Mouse (Mus musculus): ENCODE measurements at regions not wholly inside any gene's neighbourhood (a gene's known extent, or its start where the extent isn't known, plus 50 kb on each side); places are given as distances from the start of the nearest gene placed in this dataset.

DNA sequence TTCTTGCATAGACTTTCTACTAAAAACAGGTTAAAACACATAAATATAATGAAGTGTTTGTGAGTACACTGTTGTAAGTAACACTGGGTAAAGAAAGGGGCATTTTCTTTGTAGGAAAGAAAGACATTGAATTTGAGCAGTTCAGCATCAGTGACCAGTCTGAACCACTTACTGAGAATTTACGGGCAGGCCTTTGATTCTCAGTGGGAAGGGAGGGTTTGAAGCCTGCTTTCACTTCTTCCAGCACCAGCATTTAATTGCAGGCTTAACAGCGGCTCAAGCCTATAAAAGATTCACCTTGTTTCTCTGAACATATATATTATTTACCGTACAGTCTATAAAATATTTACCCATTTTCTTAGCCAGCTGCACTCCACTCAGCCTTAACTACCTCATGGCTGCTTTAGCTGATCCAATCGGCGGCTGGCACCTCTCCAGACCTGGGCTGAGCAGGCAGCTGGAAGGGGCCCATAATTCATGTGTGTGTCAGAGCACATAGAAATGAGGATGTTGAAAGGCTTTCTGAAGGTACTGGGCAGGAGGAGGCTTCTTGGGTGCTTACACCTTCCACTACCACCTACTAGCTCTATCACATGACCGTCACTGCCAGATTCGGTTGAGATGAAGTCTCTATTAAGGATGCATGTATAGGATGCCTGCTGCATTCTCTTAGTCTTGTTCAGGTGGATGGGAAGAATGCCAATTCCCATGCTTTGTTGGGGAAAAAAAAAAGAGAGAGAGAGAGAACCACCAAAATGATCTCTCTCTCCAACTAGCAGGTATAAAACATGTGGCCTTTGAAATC lies 50.0 kb upstream of the Fggy start:
- Histone ChIP-seq H3K9ac (no peak overlapping the region), H3K4me2 (no peak overlapping the region), H3K4me3 (replicated peaks) (no peak overlapping the region), H3K27ac (no peak overlapping the region), H3K9me3 (no peaks in the 10 kb centered on the region), H3K36me3 (replicated peaks) (no peaks in the 10 kb centered on the region), H3K27me3 (no peaks in the 10 kb centered on the region), H3K4me1 (peaks cover 4% of the 10 kb centered on the region; the same call in 1 of the 2 replicates)
- 65% methylated on average over 7 of the region's 7 CpGs for WGBS
- peak; percentile 72; the same call in 1 of the 2 replicates for ATAC-seq (ENCODE audit: low FRiP score)
